In the genomic region with DNA sequence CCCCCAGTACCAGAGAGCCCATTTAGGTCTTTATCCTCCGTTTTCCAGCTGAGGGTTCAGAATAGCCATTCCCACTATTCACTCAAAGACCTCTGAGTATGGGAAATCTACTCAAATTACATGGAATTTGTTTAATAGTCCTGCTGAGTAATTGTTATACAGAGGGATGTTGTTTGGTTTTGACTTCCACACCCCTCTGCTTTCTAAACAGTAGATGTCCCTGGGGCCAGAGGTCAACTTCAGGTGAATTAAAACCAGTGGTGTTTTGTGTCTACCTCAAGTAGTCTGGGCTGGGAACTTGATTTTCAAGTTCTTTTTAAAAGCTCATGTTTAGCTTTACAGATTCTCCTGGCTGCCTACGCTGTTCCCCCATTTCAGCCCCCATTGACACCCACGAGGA, we compare ENCODE assay signal across 20 mouse cellular contexts. TPM values are rescaled to one million over a fixed set of nuclear protein-coding genes. Genes with fewer than 3 reads are reported as not detected.
"Had no signal": no experiment of that assay in that cellular context is flagged by ENCODE, and none has a peak within 500 bp of the region (broad histone marks: within the 10 kb centered on the region; RNA-seq: fewer than 3 reads in every experiment).

No protein-coding gene starts in this region.

- H3K4me1 ChIP-seq: kidney, embryonic 15.5 days had no signal

- H3K27me3 ChIP-seq: kidney, embryonic 15.5 days; limb, embryonic 15.5 days; lung, embryonic 15.5 days had no signal

- H3K9me3 ChIP-seq: kidney, embryonic 15.5 days; limb, embryonic 15.5 days; lung, embryonic 15.5 days had no signal

- H3K27ac ChIP-seq: kidney, embryonic 15.5 days; limb, embryonic 15.5 days; liver, embryonic 14.5 days; lung, embryonic 15.5 days; stomach, postnatal 0 days had no signal

- H3K4me3 ChIP-seq: kidney, embryonic 15.5 days; limb, embryonic 15.5 days; lung, embryonic 15.5 days had no signal

- DNase-seq: kidney, adult 8-10 months; kidney, postnatal 10 days; kidney, postnatal 36 days; layer of hippocampus, postnatal 36 days; liver, postnatal 0 days; lung, postnatal 10 days; lung, postnatal 4 days; midbrain, embryonic 14.5 days; thymus, adult 2 months; thymus, postnatal 14 days; thymus, postnatal 4 days had no signal

- H3K9ac ChIP-seq: kidney, embryonic 15.5 days; limb, embryonic 15.5 days; liver, embryonic 14.5 days; liver, postnatal 0 days; lung, embryonic 15.5 days had no signal

- H3K4me2 ChIP-seq: kidney, embryonic 15.5 days; limb, embryonic 15.5 days; liver, embryonic 11.5 days; lung, embryonic 15.5 days; midbrain, embryonic 11.5 days had no signal

- ATAC-seq: liver, postnatal 0 days had no signal

- H3K36me3 ChIP-seq: kidney, embryonic 15.5 days; limb, embryonic 15.5 days; lung, embryonic 15.5 days had no signal

RNA-seq across cellular contexts. Expression of a gene that starts 15.0 kb away (rescaled TPM):
- total RNA-seq: megakaryocyte progenitor cell, adult 5-6 weeks; megakaryocyte-erythroid progenitor cell, adult 5-6 weeks had no signal

RNA-seq across cellular contexts. Expression of a gene that starts 58.2 kb away (rescaled TPM):
- total RNA-seq: megakaryocyte progenitor cell, adult 5-6 weeks; megakaryocyte-erythroid progenitor cell, adult 5-6 weeks had no signal
